Comparison of ENCODE assay signal across 7 mouse cellular contexts in genomic region chr2:169158005-169158673, GRCm38 (mm10).
DNase-seq lines count a peak whose midpoint lies in the region; ATAC-seq and TF ChIP-seq lines count a peak whose summit lies in the region.

No protein-coding gene starts in this region.

- H3K27ac ChIP-seq in kidney, embryonic 14.5 days (ENCODE audit: low read depth, low read length), result peak overlapping the region; percentile 67
- no peak overlapping the region for H3K27ac ChIP-seq in hindbrain, embryonic 11.5 days (ENCODE audit: low read depth, low read length)
- H3K27ac ChIP-seq in kidney, postnatal 0 days, result no peak overlapping the region
- peak overlapping the region; percentile 26; the same call in 1 of the 2 replicates for H3K27ac ChIP-seq in neural tube, embryonic 12.5 days

- WGBS in kidney, embryonic 14.5 days, result 7% methylated on average over 17 of the region's 17 CpGs
- WGBS in hindbrain, embryonic 11.5 days, result 63% methylated on average over 17 of the region's 17 CpGs
- WGBS in kidney, postnatal 0 days, result 6% methylated on average over 17 of the region's 17 CpGs
- 41% methylated on average over 17 of the region's 17 CpGs for WGBS in neural tube, embryonic 12.5 days

- ATAC-seq in kidney, embryonic 14.5 days (ENCODE audit: low FRiP score, low TSS enrichment), result peak; percentile 71
- no peak for ATAC-seq in hindbrain, embryonic 11.5 days (ENCODE audit: low FRiP score)
- peak; percentile 21; the same call in 1 of the 2 replicates for ATAC-seq in kidney, postnatal 0 days (replicated peaks; ENCODE audit: low FRiP score, low read depth)
- ATAC-seq in neural tube, embryonic 12.5 days (ENCODE audit: low FRiP score, low read depth), result no peak

- H3K27me3 ChIP-seq in kidney, embryonic 14.5 days (ENCODE audit: control insufficient read depth, insufficient read depth, low read length), result no peaks in the 10 kb centered on the region
- no peaks in the 10 kb centered on the region for H3K27me3 ChIP-seq in hindbrain, embryonic 11.5 days (ENCODE audit: control insufficient read depth, insufficient read depth, low read length)
- no peaks in the 10 kb centered on the region for H3K27me3 ChIP-seq in kidney, postnatal 0 days (ENCODE audit: insufficient read depth, low read length)
- no peaks in the 10 kb centered on the region for H3K27me3 ChIP-seq in neural tube, embryonic 12.5 days (replicated peaks)

- H3K36me3 ChIP-seq in kidney, embryonic 14.5 days (ENCODE audit: control insufficient read depth, insufficient read depth, low read length), result no peaks in the 10 kb centered on the region
- H3K36me3 ChIP-seq in hindbrain, embryonic 11.5 days (ENCODE audit: control insufficient read depth, insufficient read depth, low read length), result no peaks in the 10 kb centered on the region
- H3K36me3 ChIP-seq in kidney, postnatal 0 days (ENCODE audit: insufficient read depth, low read length), result no peaks in the 10 kb centered on the region
- no peaks in the 10 kb centered on the region for H3K36me3 ChIP-seq in neural tube, embryonic 12.5 days

- no peaks in the 10 kb centered on the region for H3K9me3 ChIP-seq in kidney, embryonic 14.5 days (ENCODE audit: control insufficient read depth, low read length)
- H3K9me3 ChIP-seq in hindbrain, embryonic 11.5 days (ENCODE audit: control insufficient read depth, low read length), result no peaks in the 10 kb centered on the region
- H3K9me3 ChIP-seq in kidney, postnatal 0 days (replicated peaks; ENCODE audit: low read length), result no peaks in the 10 kb centered on the region
- H3K9me3 ChIP-seq in neural tube, embryonic 12.5 days, result no peaks in the 10 kb centered on the region

- TF ChIP-seq CTCF in kidney, postnatal 0 days (IDR thresholded peaks at IDR 0.05; ENCODE audit: low read depth), result no peak

- H3K9ac ChIP-seq in kidney, embryonic 14.5 days (ENCODE audit: low read depth, low read length), result peak overlapping the region; percentile 45; the same call in 1 of the 2 replicates
- H3K9ac ChIP-seq in hindbrain, embryonic 11.5 days (ENCODE audit: low read depth, low read length), result no peak overlapping the region
- H3K9ac ChIP-seq in kidney, postnatal 0 days (ENCODE audit: low read depth, low read length), result no peak overlapping the region
- 0 out of 2 replicates have a peak overlapping the region, but pooled peaks have one; percentile 3 for H3K9ac ChIP-seq in neural tube, embryonic 12.5 days

- H3K4me1 ChIP-seq in kidney, embryonic 14.5 days (ENCODE audit: control insufficient read depth, insufficient read depth, low read length), result peaks cover 28% of the 10 kb centered on the region
- H3K4me1 ChIP-seq in hindbrain, embryonic 11.5 days (replicated peaks; ENCODE audit: control insufficient read depth, insufficient read depth, low read length), result no peaks in the 10 kb centered on the region
- H3K4me1 ChIP-seq in kidney, postnatal 0 days (replicated peaks; ENCODE audit: insufficient read depth, low read length), result peaks cover 9% of the 10 kb centered on the region; the same call in 1 of the 2 replicates
- peaks cover 11% of the 10 kb centered on the region; the same call in 1 of the 2 replicates for H3K4me1 ChIP-seq in neural tube, embryonic 12.5 days

- H3K4me2 ChIP-seq in kidney, embryonic 14.5 days (replicated peaks; ENCODE audit: low read depth, low read length), result peak overlapping the region; percentile 48
- H3K4me2 ChIP-seq in hindbrain, embryonic 11.5 days (replicated peaks; ENCODE audit: low read depth, low read length), result no peak overlapping the region
- H3K4me2 ChIP-seq in kidney, postnatal 0 days (ENCODE audit: low read length), result peak overlapping the region; percentile 42
- peak overlapping the region; percentile 46 for H3K4me2 ChIP-seq in neural tube, embryonic 12.5 days (replicated peaks)

- DNase-seq in kidney, adult 18-20 months, result no peak
- DNase-seq in hindbrain, embryonic 11.5 days (ENCODE audit: low spot score), result peak; percentile 21
- DNase-seq in kidney, postnatal 0 days (ENCODE audit: low spot score), result peak; percentile 77
- DNase-seq in adipocyte (ENCODE audit: low spot score), result no peak
- no peak for DNase-seq in right cerebral cortex, adult 18-20 months

- H3K4me3 ChIP-seq in kidney, embryonic 14.5 days (ENCODE audit: low read length), result peak overlapping the region; percentile 26
- H3K4me3 ChIP-seq in hindbrain, embryonic 11.5 days (ENCODE audit: low read depth, low read length), result no peak overlapping the region
- H3K4me3 ChIP-seq in kidney, postnatal 0 days (replicated peaks; ENCODE audit: low read depth, low read length), result peak overlapping the region; percentile 8; the same call in 1 of the 2 replicates
- no peak overlapping the region for H3K4me3 ChIP-seq in neural tube, embryonic 12.5 days

Comparison
In these comparisons a context has a peak if more than half of its experiments do, and no peak if none do; other contexts are left out.
1. H3K27ac ChIP-seq: peak in kidney, embryonic 14.5 days (single experiment) and neural tube, embryonic 12.5 days (single experiment); none in hindbrain, embryonic 11.5 days (single experiment) and kidney, postnatal 0 days (single experiment).
2. H3K9ac ChIP-seq: peak in kidney, embryonic 14.5 days (single experiment) and neural tube, embryonic 12.5 days (single experiment); none in hindbrain, embryonic 11.5 days (single experiment) and kidney, postnatal 0 days (single experiment).
3. DNase-seq: peak in hindbrain, embryonic 11.5 days (single experiment) and kidney, postnatal 0 days (single experiment); none in kidney, adult 18-20 months (single experiment), adipocyte (single experiment) and right cerebral cortex, adult 18-20 months (single experiment).
4. ATAC-seq: peak in kidney, embryonic 14.5 days (single experiment) and kidney, postnatal 0 days (single experiment); none in hindbrain, embryonic 11.5 days (single experiment) and neural tube, embryonic 12.5 days (single experiment).
5. H3K4me3 ChIP-seq: peak in kidney, embryonic 14.5 days (single experiment) and kidney, postnatal 0 days (single experiment); none in hindbrain, embryonic 11.5 days (single experiment) and neural tube, embryonic 12.5 days (single experiment).